ENCODE assay signal across 15 mouse cellular contexts in the genomic region with DNA sequence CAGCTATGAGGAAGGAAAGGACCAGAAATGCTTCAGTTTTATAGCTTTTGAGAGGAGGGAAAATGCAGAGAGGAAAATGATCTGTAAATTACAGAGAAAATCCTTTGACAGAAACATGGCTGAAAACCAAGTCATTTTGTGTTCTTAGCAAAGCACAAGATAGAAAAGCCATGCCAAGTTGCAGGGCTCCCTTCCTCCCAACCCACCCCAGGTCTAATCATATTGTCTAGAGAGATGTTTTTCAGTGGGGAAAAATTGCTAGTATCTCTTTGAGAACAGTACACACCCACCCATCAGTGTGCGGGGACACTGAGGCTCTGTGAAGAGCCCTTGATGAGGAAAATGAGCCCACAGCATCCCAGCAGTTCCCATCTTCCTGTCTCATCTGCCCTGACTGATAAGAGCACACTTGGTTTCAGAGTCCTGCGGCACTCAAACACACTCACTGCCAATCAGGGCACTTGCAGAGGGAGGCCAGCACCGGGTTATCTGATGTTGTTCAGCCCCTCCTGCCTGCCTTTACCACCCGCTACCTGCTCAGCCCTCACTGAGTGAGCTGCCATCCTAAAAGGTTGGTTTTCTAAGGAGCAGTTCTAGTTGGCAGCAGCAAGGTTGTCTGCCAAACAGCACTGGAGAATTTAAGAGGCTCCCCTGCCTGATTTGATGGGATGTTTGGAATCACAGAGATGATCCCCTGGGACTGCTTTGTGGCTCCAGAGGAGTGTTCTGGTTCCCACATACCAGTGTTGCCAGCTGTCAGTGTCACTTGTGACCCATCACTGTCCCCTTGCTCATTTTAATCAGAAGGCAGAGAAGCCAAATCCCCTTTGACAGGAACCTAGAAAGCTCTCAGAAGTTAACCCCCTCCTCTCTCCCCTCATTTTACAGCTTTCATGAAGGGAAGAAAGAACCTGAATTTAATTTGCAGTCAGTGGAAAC.
DNase-seq lines count a peak whose midpoint lies in the region; ATAC-seq and TF ChIP-seq lines count a peak whose summit lies in the region.
"Had no signal": no experiment of that assay in that cellular context is flagged by ENCODE, and none has a peak within 500 bp of the region (broad histone marks: within the 10 kb centered on the region; RNA-seq: fewer than 3 reads in every experiment).

No protein-coding gene starts in this region.

- no peaks in the 10 kb centered on the region for H3K27me3 ChIP-seq in forebrain, embryonic 16.5 days (replicated peaks; ENCODE audit: control insufficient read depth, insufficient read depth, low read length)
- H3K27me3 ChIP-seq in forebrain, embryonic 14.5 days (replicated peaks; ENCODE audit: control insufficient read depth, insufficient read depth, low read length) = no peaks in the 10 kb centered on the region
- H3K27me3 ChIP-seq in liver, embryonic 11.5 days (replicated peaks; ENCODE audit: control insufficient read depth, insufficient read depth, low read length) = no peaks in the 10 kb centered on the region
- H3K27me3 ChIP-seq: embryonic facial prominence, embryonic 12.5 days; hindbrain, embryonic 15.5 days; kidney, embryonic 15.5 days had no signal

- no peaks in the 10 kb centered on the region for H3K36me3 ChIP-seq in forebrain, embryonic 16.5 days (ENCODE audit: control insufficient read depth, insufficient read depth)
- H3K36me3 ChIP-seq in forebrain, embryonic 14.5 days (ENCODE audit: control insufficient read depth, insufficient read depth, low read length) = peaks cover 4% of the 10 kb centered on the region; the same call in 1 of the 2 replicates
- no peaks in the 10 kb centered on the region for H3K36me3 ChIP-seq in liver, embryonic 11.5 days (ENCODE audit: control insufficient read depth, insufficient read depth, low read length)
- H3K36me3 ChIP-seq: hindbrain, embryonic 15.5 days had no signal

- peak overlapping the region; percentile 57 for H3K27ac ChIP-seq in forebrain, embryonic 16.5 days (ENCODE audit: low read length)
- H3K27ac ChIP-seq in forebrain, embryonic 14.5 days (ENCODE audit: low read depth, low read length) = no peak overlapping the region
- peak overlapping the region; percentile 77 for H3K27ac ChIP-seq in layer of hippocampus, adult 2 months
- no peak overlapping the region for H3K27ac ChIP-seq in liver, embryonic 11.5 days (ENCODE audit: low read depth, low read length)
- H3K27ac ChIP-seq: embryonic facial prominence, embryonic 12.5 days; hindbrain, embryonic 15.5 days; kidney, embryonic 15.5 days; liver, embryonic 14.5 days had no signal

- H3K4me3 ChIP-seq in forebrain, embryonic 16.5 days (replicated peaks; ENCODE audit: low read length) = no peak overlapping the region
- no peak overlapping the region for H3K4me3 ChIP-seq in forebrain, embryonic 14.5 days (ENCODE audit: low read depth, low read length)
- no peak overlapping the region for H3K4me3 ChIP-seq in layer of hippocampus, adult 2 months
- H3K4me3 ChIP-seq in liver, embryonic 11.5 days (ENCODE audit: low read depth, low read length) = no peak overlapping the region
- H3K4me3 ChIP-seq: embryonic facial prominence, embryonic 12.5 days; hindbrain, embryonic 15.5 days; kidney, embryonic 15.5 days had no signal

- ATAC-seq in forebrain, embryonic 16.5 days = peak; percentile 45
- ATAC-seq in forebrain, embryonic 14.5 days = no peak
- peak; percentile 51; the same call in 1 of the 2 replicates for ATAC-seq in liver, embryonic 11.5 days (replicated peaks; ENCODE audit: low FRiP score)
- ATAC-seq: activated CD4-positive, CD25-positive, alpha-beta regulatory T cell, adult 4 months had no signal

- peaks cover 9% of the 10 kb centered on the region for H3K4me1 ChIP-seq in forebrain, embryonic 16.5 days (replicated peaks; ENCODE audit: control insufficient read depth, insufficient read depth, low read length)
- no peaks in the 10 kb centered on the region for H3K4me1 ChIP-seq in forebrain, embryonic 14.5 days (ENCODE audit: control insufficient read depth, insufficient read depth, low read length)
- peaks cover 8% of the 10 kb centered on the region; the same call in 1 of the 2 replicates for H3K4me1 ChIP-seq in liver, embryonic 11.5 days (replicated peaks; ENCODE audit: control insufficient read depth, insufficient read depth, low read length)
- H3K4me1 ChIP-seq: kidney, embryonic 15.5 days had no signal

- no peak for DNase-seq in forebrain, embryonic 14.5 days (ENCODE audit: low spot score)
- DNase-seq in layer of hippocampus, adult 2 months (ENCODE audit: low spot score in 2 of 2) = no peak
- DNase-seq in layer of hippocampus, postnatal 10 days (ENCODE audit: low spot score in 2 of 2) = no peak
- no peak for DNase-seq in liver, embryonic 11.5 days (ENCODE audit: low spot score)
- peak; percentile 48 for DNase-seq in retina, embryonic 14.5 days (ENCODE audit: low spot score)
- no peak for DNase-seq in urinary bladder, postnatal 14 days (ENCODE audit: low spot score)
- no peak for DNase-seq in adrenal gland, postnatal 14 days
- DNase-seq: cerebellum, adult 9-11 months; lung, postnatal 4 days had no signal

- H3K4me2 ChIP-seq in forebrain, embryonic 16.5 days (ENCODE audit: low read length) = no peak overlapping the region
- H3K4me2 ChIP-seq in forebrain, embryonic 14.5 days (ENCODE audit: low read length) = no peak overlapping the region
- no peak overlapping the region for H3K4me2 ChIP-seq in liver, embryonic 11.5 days
- H3K4me2 ChIP-seq: embryonic facial prominence, embryonic 12.5 days; hindbrain, embryonic 15.5 days; kidney, embryonic 15.5 days had no signal

- H3K9me3 ChIP-seq in forebrain, embryonic 16.5 days (ENCODE audit: control insufficient read depth, low read length) = no peaks in the 10 kb centered on the region
- H3K9me3 ChIP-seq in forebrain, embryonic 14.5 days (replicated peaks; ENCODE audit: control insufficient read depth, low read length) = no peaks in the 10 kb centered on the region
- H3K9me3 ChIP-seq in liver, embryonic 11.5 days (ENCODE audit: control insufficient read depth, low read length) = no peaks in the 10 kb centered on the region
- H3K9me3 ChIP-seq: embryonic facial prominence, embryonic 12.5 days; hindbrain, embryonic 15.5 days; kidney, embryonic 15.5 days had no signal

- TF ChIP-seq CTCF in layer of hippocampus, adult 2 months (conservative IDR thresholded peaks at IDR 0.05) = no peak

- no peak overlapping the region for H3K9ac ChIP-seq in forebrain, embryonic 16.5 days (replicated peaks; ENCODE audit: low read depth, low read length)
- H3K9ac ChIP-seq in forebrain, embryonic 14.5 days (ENCODE audit: low read length) = no peak overlapping the region
- no peak overlapping the region for H3K9ac ChIP-seq in liver, embryonic 11.5 days (ENCODE audit: low read depth, low read length)
- H3K9ac ChIP-seq: embryonic facial prominence, embryonic 12.5 days; hindbrain, embryonic 15.5 days; kidney, embryonic 15.5 days; liver, embryonic 14.5 days had no signal

- 76% methylated on average over 4 of the region's 4 CpGs for WGBS in forebrain, embryonic 16.5 days
- WGBS in forebrain, embryonic 14.5 days = 79% methylated on average over 4 of the region's 4 CpGs
- WGBS in liver, embryonic 11.5 days = 37% methylated on average over 4 of the region's 4 CpGs

Comparison
In these comparisons a context has a peak if more than half of its experiments do, and no peak if none do; other contexts are left out.
1. H3K27ac ChIP-seq: peak in forebrain, embryonic 16.5 days (single experiment) and layer of hippocampus, adult 2 months (single experiment); none in forebrain, embryonic 14.5 days (single experiment) and liver, embryonic 11.5 days (single experiment).